Mouse (Mus musculus) gonadal fat pad, adult 2 months (tissue): Measurements from ENCODE around the gene Gm19345. TPM values are rescaled to one million over a fixed set of nuclear protein-coding genes. Genes with fewer than 3 reads are reported as not detected.

Experiments used
- DNase-seq: peaks from one replicate; pipeline ENCODE4 v3.0.0-alpha.2; 2012; ENCODE audit warnings: low read depth
- polyA plus RNA-seq: library from polyadenylated mRNA; depleted of rRNA; stranded (reverse); fragments of >200 nt; gene quantifications from 2 replicates; pipeline ENCODE4 v1.2.3, GENCODE M21; 2012; rRNA removed

Gene Gm19345
- polyA plus RNA-seq, 1 experiment, result 0.11 TPM

DNA sequence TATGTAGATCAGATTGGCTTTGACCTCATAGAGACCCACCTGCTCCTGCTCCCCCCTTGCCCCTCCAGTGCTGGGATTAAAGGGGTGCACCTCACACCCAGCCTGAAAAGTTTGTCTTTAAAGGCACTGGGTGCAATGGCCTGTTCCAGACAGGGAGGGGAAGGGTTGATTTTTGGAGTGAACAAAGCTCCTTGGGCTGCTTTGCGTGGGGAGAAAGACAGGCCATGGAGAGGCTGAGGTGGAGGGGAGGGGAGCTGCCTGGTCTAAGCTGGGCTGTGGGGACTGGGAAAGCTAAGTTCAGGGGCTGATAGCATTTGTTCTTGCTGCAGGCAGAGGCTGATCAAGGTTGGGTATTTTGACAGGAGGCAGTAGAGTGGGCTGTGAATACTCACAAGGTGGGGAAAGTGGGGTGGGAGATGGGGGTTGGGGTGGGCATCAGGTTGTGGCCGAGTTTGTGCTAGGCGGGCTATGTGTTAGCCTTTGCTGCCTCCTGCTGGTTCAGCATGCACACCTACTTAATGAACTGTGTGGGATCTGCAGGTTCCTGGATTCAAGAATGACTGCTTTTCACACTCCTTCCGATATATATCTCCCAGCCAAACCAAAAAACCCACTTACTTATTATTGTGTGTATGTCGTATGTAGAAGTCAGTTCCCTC is 20.3 kb downstream of the Gm19345 start:
- no peak for DNase-seq

DNA sequence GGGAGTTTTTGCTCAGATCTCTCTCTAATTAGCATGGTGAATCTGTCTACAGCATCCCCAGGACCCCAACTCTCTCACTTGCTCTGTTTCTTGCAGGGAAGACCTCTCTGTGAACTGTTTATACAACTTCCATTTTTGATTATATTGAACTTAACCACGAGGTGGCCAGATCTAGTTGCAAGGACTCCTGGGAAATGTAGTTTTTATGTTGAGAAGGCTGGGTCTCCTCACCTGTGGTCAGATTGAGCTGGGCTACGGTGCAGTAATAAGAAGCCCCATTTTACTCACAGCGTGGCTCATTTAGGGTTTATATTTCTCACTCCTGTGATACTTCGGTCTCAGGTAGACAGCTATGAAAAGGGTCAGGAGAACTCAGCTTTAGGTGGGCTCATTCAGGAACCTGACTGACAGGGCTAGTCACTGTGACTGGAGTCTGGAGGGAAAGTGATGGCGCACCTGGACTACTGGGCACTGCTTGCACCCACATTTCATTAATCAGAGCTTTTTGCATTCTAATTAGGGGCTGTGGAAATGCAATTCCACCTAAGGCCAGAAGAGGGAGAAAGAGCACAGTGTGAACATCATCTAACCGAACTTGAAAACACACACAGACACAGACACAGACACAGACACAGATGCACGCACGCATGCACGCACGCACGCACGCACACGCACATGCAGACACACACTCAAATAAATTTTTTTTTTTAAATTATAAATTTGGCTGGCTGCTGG is 24.3 kb downstream of the Gm19345 start:
- no peak for DNase-seq

DNA sequence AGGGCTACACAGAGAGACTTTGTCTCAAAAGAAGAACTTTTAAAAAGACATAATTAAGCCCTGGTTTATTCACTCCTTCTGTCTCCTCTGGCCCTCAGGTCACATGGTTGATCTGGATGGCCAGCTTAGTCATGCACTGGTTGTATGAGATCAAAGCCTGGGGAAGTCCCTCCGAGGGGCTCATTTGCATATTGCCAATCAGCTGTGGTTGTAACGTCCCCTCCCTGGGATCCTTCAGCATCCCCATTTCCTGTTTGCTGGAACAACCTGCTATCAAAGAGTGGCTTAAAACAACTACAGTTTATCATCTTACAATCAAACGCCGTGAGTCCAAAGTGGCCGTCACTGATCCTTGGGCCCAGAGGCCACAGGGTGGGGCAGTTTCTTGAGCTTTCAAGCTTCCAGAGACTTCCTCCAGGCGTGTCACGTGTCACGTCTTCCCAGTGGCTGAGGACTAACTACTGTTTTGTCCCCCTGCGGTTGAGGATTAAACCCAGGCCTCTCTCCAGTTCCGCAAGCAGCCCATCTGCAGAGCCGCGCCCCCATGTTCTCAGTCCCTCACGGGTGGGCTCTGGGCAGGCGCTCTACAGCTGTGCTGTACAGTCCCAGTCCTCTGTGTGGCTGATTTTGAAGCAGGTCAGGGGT is 25.1 kb downstream of the Gm19345 start:
- no peak for DNase-seq

DNA sequence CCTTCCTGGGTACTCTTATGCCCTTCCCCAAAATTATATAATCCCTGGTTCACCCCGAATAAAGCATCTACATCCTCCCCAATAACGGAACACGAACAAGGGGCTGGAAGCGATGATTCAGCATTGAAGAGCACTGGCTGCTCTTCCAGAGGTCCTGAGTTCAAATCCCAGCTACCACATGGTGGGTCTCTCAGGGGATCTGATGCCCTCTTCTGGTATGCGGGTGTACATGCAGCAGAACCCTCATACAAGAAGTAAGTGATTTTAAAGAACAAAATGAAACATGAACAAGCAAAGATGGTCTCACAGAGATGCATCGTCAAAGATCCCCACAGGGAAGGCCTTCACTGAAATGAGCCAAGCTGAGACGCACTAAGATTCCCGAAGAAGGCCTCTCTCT is 29.0 kb downstream of the Gm19345 start:
- DNase-seq, result no peak

DNA sequence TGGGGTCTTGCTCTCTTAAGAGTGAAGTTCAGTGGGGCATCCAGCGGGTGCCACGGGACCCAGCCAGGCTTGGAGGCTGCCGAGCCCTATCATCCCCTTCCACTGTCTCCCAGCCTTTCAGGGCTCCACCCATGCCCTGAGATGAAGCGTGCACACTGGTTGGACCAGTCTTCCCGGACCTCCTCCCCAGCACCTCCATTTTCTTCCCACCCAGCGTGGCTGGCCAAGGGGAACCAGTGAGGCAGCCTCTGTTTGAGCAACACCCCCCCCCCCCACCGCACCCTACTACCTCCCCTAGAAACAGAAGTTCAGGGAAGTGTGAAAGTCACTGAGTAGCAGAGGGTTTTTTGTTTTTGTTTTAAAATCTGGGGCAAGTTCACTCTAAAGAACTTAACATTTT is 36.0 kb downstream of the Gm19345 start, which contains the start of gene Ceacam19:
Ceacam19 (minus strand) TSS at position 117 of the 400 bp plus-strand sequence.
- no peak for DNase-seq

DNA sequence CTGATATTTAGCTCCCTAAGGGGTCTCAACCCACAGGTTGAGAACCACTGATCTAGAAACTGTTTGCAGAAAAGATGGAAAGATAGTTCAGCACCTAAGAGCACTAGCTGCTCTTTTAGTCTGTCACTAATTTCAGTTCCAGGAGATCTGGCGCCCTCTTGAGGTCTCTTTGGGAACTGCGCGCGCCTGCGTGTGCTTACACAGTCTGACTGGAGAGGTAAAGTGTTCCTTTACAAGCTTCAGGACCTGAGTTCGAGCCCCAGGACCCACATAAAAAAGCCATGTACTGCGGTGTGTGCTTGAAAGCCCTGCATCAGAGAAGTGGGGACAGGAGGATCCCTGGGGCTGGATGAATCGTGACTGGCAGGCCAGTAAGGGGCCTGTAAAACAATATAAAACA is 38.1 kb downstream of the Gm19345 start:
- no peak for DNase-seq

Other genes with a start within 250 kb of the Gm19345 start
- 56.3 and 60.1 TPM in 2 replicates for gene Clasrp, start 247.5 kb upstream of the Gm19345 start, polyA plus RNA-seq
- gene Relb, start 222.6 kb upstream of the Gm19345 start, polyA plus RNA-seq, result 21.9 and 23.9 TPM in 2 replicates
- 152 and 174 TPM in 2 replicates for gene Clptm1, start 187.0 kb upstream of the Gm19345 start, polyA plus RNA-seq
- 2.1 and 4.1 TPM in 2 replicates for gene Apoc2, start 174.1 kb upstream of the Gm19345 start, polyA plus RNA-seq
- gene Gm44805, start 170.6 kb upstream of the Gm19345 start, polyA plus RNA-seq, result not detected in 2 replicates
- gene Apoc4, start 170.5 kb upstream of the Gm19345 start, polyA plus RNA-seq, result 8.7 and 13.2 TPM in 2 replicates
- gene Apoc1, start 159.3 kb upstream of the Gm19345 start, polyA plus RNA-seq, result 90.2 and 97.7 TPM in 2 replicates
- gene Apoe, start 152.8 kb upstream of the Gm19345 start, polyA plus RNA-seq, result 3,227 and 3,747 TPM in 2 replicates
- 71.5 and 78.9 TPM in 2 replicates for gene Tomm40, start 136.6 kb upstream of the Gm19345 start, polyA plus RNA-seq
- 47.6 and 48.5 TPM in 2 replicates for gene Nectin2, start 101.5 kb upstream of the Gm19345 start, polyA plus RNA-seq
- 133 and 134 TPM in 2 replicates for gene Bcam, start 81.0 kb upstream of the Gm19345 start, polyA plus RNA-seq
- 21.4 and 22.9 TPM in 2 replicates for gene Cblc, start 55.2 kb upstream of the Gm19345 start, polyA plus RNA-seq
- 10.5 and 11.8 TPM in 2 replicates for gene Bcl3, start 29.2 kb upstream of the Gm19345 start, polyA plus RNA-seq
- gene Ceacam16, start 9.3 kb downstream of the Gm19345 start, polyA plus RNA-seq, result 0.22 and 0.57 TPM in 2 replicates
- 0.16 and 1.8 TPM in 2 replicates for gene Ceacam19, start 36.0 kb downstream of the Gm19345 start, polyA plus RNA-seq
- 17.0 and 21.0 TPM in 2 replicates for gene Pvr, start 69.2 kb downstream of the Gm19345 start, polyA plus RNA-seq
- 0.20 and 0.37 TPM in 2 replicates for gene Igsf23, start 98.8 kb downstream of the Gm19345 start, polyA plus RNA-seq
- 0.09 and 0.15 TPM in 2 replicates for gene Ceacam20, start 113.4 kb downstream of the Gm19345 start, polyA plus RNA-seq
- 1.6 and 2.2 TPM in 2 replicates for gene Nlrp9b, start 139.5 kb downstream of the Gm19345 start, polyA plus RNA-seq
- 0.08 TPM in 1 of 2 replicates, not detected in the other for gene Vmn1r91, start 247.7 kb downstream of the Gm19345 start, polyA plus RNA-seq